Mouse (Mus musculus): ENCODE measurements at regions not wholly inside any gene's neighbourhood (a gene's known extent, or its start where the extent isn't known, plus 50 kb on each side); places are given as distances from the start of the nearest gene placed in this dataset.

DNA sequence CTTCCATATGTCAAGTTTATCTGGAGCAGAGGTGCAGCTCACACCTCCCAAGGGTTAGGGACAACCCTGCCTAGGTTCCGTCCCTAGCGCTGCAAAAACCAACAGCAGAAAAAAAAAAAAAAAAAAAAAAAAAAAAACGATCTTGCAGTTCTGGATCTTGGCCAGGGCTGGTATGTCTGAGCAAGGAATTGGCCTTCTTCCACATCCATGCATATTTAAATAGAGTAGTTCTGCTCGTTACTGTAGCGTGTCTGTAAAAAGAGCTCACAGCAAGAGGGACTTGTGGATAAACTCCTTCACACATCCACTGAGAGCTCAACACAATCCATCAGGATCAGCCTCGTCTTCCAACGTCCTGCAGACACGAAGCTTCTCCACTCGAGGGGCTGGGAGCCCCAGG, 639.4 kb upstream of the Adam5 start:
- Histone ChIP-seq H3K4me1 (ENCODE audit: control insufficient read depth, insufficient read depth, insufficient read length) (no peaks in the 10 kb centered on the region), H3K36me3 (ENCODE audit: control insufficient read depth, insufficient read depth, low read length) (no peaks in the 10 kb centered on the region), H3K27ac (ENCODE audit: insufficient read depth, low read length) (no peak overlapping the region), H3K4me3 (ENCODE audit: extremely low read depth, insufficient read depth, insufficient read length) (no peak overlapping the region), H3K27me3 (ENCODE audit: control insufficient read depth, insufficient read depth, low read length) (no peaks in the 10 kb centered on the region)
- no peak for DNase-seq (ENCODE audit: low read depth in 1 of 2, low spot score in 2 of 2)
- 73% methylated on average over 9 of the region's 9 CpGs for WGBS
- TF ChIP-seq CTCF (IDR thresholded peaks at IDR 0.05; ENCODE audit: extremely low read depth, insufficient read depth, insufficient read length, insufficient replicate concordance): no peak
- TF ChIP-seq POLR2A (IDR thresholded peaks at IDR 0.05; ENCODE audit: low read depth, low read length): no peak

DNA sequence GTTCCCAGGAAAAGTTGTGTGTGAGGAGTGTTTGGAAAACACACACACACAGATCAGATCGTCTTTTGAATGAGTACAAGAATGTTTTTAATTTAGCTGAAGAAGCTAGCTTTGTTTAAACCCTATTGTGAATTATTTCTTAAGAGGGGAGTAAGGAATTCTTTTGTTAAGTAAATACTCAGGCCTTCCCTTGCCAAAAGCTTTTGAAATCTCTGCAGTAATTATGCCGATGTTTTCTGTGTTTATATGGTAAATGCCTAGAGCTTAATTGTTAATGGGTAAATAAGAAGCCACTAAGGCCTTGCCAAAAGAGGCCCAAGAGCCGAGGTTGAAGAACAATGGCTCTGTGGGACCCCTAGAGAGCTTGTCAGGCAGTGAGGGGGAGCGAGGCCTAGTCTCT, 638.3 kb upstream of the Adam5 start:
- H3K27ac ChIP-seq (ENCODE audit: insufficient read depth, low read length): no peak overlapping the region
- no peaks in the 10 kb centered on the region for H3K4me1 ChIP-seq (ENCODE audit: control insufficient read depth, insufficient read depth, insufficient read length)
- no peak for TF ChIP-seq CTCF (IDR thresholded peaks at IDR 0.05; ENCODE audit: extremely low read depth, insufficient read depth, insufficient read length, insufficient replicate concordance)
- no peak for TF ChIP-seq POLR2A (IDR thresholded peaks at IDR 0.05; ENCODE audit: low read depth, low read length)
- 81% methylated on average over 4 of the region's 4 CpGs for WGBS
- H3K27me3 ChIP-seq (ENCODE audit: control insufficient read depth, insufficient read depth, low read length): no peaks in the 10 kb centered on the region
- no peak overlapping the region for H3K4me3 ChIP-seq (ENCODE audit: extremely low read depth, insufficient read depth, insufficient read length)
- no peaks in the 10 kb centered on the region for H3K36me3 ChIP-seq (ENCODE audit: control insufficient read depth, insufficient read depth, low read length)
- DNase-seq (ENCODE audit: low read depth in 1 of 2, low spot score in 2 of 2): no peak

DNA sequence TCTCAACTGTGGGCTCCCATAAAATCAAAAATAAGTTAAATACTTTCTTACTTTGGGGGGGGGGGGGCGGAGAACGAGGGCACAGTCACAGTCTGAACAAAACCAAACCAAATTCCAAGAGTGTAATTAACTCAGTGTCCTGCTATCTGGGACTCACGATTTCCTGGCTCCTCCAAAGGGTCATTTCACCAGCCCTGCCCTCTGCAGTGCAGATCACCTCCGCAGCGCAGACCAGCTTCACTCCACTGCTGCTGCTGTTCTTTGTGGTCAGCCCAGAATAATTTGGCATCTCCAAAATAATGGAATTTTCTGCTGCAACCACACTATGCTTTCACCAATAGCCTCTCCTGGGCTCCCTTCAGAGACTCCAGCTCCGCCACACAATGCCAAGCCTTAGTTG, 631.5 kb upstream of the Adam5 start:
- TF ChIP-seq POLR2A (IDR thresholded peaks at IDR 0.05; ENCODE audit: low read depth, low read length) (no peak), CTCF (IDR thresholded peaks at IDR 0.05; ENCODE audit: extremely low read depth, insufficient read depth, insufficient read length, insufficient replicate concordance) (no peak)
- Histone ChIP-seq H3K36me3 (ENCODE audit: control insufficient read depth, insufficient read depth, low read length) (no peaks in the 10 kb centered on the region), H3K27me3 (ENCODE audit: control insufficient read depth, insufficient read depth, low read length) (no peaks in the 10 kb centered on the region), H3K4me3 (ENCODE audit: extremely low read depth, insufficient read depth, insufficient read length) (no peak overlapping the region), H3K4me1 (ENCODE audit: control insufficient read depth, insufficient read depth, insufficient read length) (no peaks in the 10 kb centered on the region), H3K27ac (ENCODE audit: insufficient read depth, low read length) (no peak overlapping the region)
- DNase-seq (ENCODE audit: low read depth in 1 of 2, low spot score in 2 of 2): no peak
- 81% methylated on average over 6 of the region's 6 CpGs for WGBS

DNA sequence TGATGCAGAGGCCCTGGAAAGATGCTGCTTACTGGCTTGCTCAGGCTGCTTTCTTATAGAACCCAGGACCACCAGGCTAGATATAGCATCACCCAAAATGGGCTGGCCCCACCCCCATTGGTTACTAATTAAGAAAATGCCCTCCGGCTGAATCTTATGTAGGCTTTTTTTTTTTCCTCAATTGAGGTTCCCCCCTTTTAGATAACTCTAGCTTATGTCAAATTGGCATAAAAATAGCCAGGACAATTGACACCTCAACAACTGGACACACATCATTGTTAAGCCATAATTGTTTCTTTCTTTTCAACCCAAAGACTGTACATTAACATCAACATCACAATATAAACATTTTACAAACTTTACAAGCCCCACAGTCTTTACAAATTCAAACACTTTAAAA, 630.8 kb upstream of the Adam5 start:
- H3K4me1 ChIP-seq (ENCODE audit: control insufficient read depth, insufficient read depth, insufficient read length): no peaks in the 10 kb centered on the region

DNA sequence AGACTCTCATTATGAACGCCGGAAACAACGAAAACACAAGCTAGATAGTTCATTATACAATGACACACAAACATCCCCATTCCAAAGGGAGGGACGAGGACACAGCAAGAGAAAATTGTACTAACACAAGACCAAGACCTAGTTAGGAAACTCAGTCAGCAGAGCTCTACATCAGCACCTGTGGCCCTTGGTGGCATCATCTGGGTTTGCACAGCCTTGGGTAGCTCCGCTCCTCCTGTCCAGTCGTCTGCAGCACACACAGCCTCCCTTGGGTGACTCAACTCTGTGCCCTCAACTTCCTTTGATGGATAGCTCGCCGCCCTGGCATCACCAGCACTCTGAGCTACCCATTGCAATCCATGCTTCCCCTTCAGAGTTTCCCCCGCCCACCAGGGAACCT, 629.7 kb upstream of the Adam5 start:
- TF ChIP-seq POLR2A (IDR thresholded peaks at IDR 0.05; ENCODE audit: low read depth, low read length) (no peak), CTCF (IDR thresholded peaks at IDR 0.05; ENCODE audit: extremely low read depth, insufficient read depth, insufficient read length, insufficient replicate concordance) (no peak)

More for the DNA sequence above, 630.8 kb upstream of the Adam5 start:
- 83% methylated on average over 1 of the region's 1 CpGs for WGBS
- TF ChIP-seq CTCF (IDR thresholded peaks at IDR 0.05; ENCODE audit: extremely low read depth, insufficient read depth, insufficient read length, insufficient replicate concordance) (no peak), POLR2A (IDR thresholded peaks at IDR 0.05; ENCODE audit: low read depth, low read length) (no peak)
- H3K27me3 ChIP-seq (ENCODE audit: control insufficient read depth, insufficient read depth, low read length): no peaks in the 10 kb centered on the region
- no peak for DNase-seq (ENCODE audit: low read depth in 1 of 2, low spot score in 2 of 2)
- no peak overlapping the region for H3K27ac ChIP-seq (ENCODE audit: insufficient read depth, low read length)
- H3K4me3 ChIP-seq (ENCODE audit: extremely low read depth, insufficient read depth, insufficient read length): no peak overlapping the region
- H3K36me3 ChIP-seq (ENCODE audit: control insufficient read depth, insufficient read depth, low read length): no peaks in the 10 kb centered on the region

DNA sequence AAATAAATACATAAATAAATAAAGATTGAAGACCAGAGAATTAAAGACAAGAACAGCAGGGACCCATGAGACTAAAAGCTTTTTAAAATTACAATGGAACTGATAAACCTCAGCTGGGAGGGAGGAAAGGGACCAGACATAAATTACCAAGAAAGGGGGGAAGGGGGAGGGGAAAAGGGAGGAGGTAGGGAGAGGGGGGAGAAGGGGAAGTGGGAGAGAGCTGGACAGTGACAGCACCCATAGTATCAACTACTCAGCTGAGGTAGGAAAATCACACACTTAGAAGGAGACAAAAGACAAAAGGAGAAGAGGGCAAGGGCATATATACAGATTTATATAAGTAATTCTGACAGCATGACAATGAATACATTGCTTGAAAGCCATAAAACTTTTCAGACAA, 626.4 kb upstream of the Adam5 start:
- DNase-seq (ENCODE audit: low read depth in 1 of 2, low spot score in 2 of 2): no peak
- Histone ChIP-seq H3K27ac (ENCODE audit: insufficient read depth, low read length) (no peak overlapping the region), H3K4me1 (ENCODE audit: control insufficient read depth, insufficient read depth, insufficient read length) (peaks cover 3% of the 10 kb centered on the region; the same call in 1 of the 2 replicates), H3K4me3 (ENCODE audit: extremely low read depth, insufficient read depth, insufficient read length) (no peak overlapping the region), H3K27me3 (ENCODE audit: control insufficient read depth, insufficient read depth, low read length) (no peaks in the 10 kb centered on the region), H3K36me3 (ENCODE audit: control insufficient read depth, insufficient read depth, low read length) (no peaks in the 10 kb centered on the region)
- TF ChIP-seq CTCF (IDR thresholded peaks at IDR 0.05; ENCODE audit: extremely low read depth, insufficient read depth, insufficient read length, insufficient replicate concordance): no peak
- no peak for TF ChIP-seq POLR2A (IDR thresholded peaks at IDR 0.05; ENCODE audit: low read depth, low read length)

More for the DNA sequence above, 629.7 kb upstream of the Adam5 start:
- no peaks in the 10 kb centered on the region for H3K36me3 ChIP-seq (ENCODE audit: control insufficient read depth, insufficient read depth, low read length)
- no peaks in the 10 kb centered on the region for H3K27me3 ChIP-seq (ENCODE audit: control insufficient read depth, insufficient read depth, low read length)
- H3K4me3 ChIP-seq (ENCODE audit: extremely low read depth, insufficient read depth, insufficient read length): no peak overlapping the region
- H3K4me1 ChIP-seq (ENCODE audit: control insufficient read depth, insufficient read depth, insufficient read length): no peaks in the 10 kb centered on the region
- H3K27ac ChIP-seq (ENCODE audit: insufficient read depth, low read length): no peak overlapping the region
- no peak for DNase-seq (ENCODE audit: low read depth in 1 of 2, low spot score in 2 of 2)
- 81% methylated on average over 9 of the region's 9 CpGs for WGBS

DNA sequence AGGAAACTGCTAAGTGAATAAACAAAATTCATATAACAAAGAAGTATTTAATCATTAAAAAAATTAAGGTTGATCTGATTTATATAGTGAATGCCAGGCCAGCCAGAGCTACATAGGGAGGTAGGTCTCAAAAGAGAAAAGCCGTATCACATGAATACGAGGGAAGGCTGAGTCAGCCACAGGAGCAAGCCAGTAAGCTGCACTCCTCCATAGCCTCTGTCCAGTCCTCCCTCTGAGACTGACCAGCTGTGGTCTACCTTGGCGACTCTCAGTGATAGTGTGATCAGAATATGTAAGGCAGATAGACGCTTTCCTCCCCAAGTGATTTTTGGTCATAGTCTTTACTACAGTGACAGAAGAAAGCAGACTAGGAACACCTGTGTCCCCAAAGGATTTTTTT, 625.4 kb upstream of the Adam5 start:
- Histone ChIP-seq H3K27me3 (ENCODE audit: control insufficient read depth, insufficient read depth, low read length) (no peaks in the 10 kb centered on the region), H3K27ac (ENCODE audit: insufficient read depth, low read length) (no peak overlapping the region), H3K36me3 (ENCODE audit: control insufficient read depth, insufficient read depth, low read length) (no peaks in the 10 kb centered on the region), H3K4me1 (ENCODE audit: control insufficient read depth, insufficient read depth, insufficient read length) (peaks cover 3% of the 10 kb centered on the region; the same call in 1 of the 2 replicates), H3K4me3 (ENCODE audit: extremely low read depth, insufficient read depth, insufficient read length) (no peak overlapping the region)
- WGBS: 92% methylated on average over 4 of the region's 4 CpGs
- no peak for TF ChIP-seq CTCF (IDR thresholded peaks at IDR 0.05; ENCODE audit: extremely low read depth, insufficient read depth, insufficient read length, insufficient replicate concordance)
- no peak for TF ChIP-seq POLR2A (IDR thresholded peaks at IDR 0.05; ENCODE audit: low read depth, low read length)
- DNase-seq (ENCODE audit: low read depth in 1 of 2, low spot score in 2 of 2): no peak
